Mouse (Mus musculus): Measurements from ENCODE around the gene Prrx1. TPM values are rescaled to one million over a fixed set of nuclear protein-coding genes. Genes with fewer than 3 reads are reported as not detected.

Gene Prrx1
- polyA plus RNA-seq, 1 experiment from 2014 or later = 20.7 TPM

DNA sequence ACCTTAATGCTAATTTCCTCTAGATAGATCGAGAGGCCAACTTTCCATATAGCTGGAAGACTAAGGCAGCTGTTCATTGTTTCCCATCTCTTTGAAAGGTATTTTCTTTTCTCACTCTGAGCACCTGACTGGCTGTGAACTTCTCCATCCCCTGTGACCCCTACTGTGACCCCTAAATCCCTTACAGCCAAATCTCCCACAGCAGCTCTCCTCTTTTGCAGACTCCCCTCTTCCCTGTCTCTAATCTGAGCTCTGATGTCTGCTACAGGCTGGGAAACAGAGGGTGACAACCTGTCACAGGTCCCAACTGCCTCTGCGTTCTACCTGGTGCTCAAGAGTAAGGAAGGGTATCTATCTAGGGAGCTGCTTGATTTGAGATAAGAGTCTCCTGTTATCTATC lies 4.0 kb downstream of the Prrx1 start:
- ATAC-seq (ENCODE audit: low FRiP score, low read depth) = no peak
- Histone ChIP-seq H3K4me3 (peak overlapping the region; percentile 7; the same call in 1 of the 2 replicates), H3K27ac (no peak overlapping the region), H3K27me3 (replicated peaks) (peaks cover 86% of the 10 kb centered on the region), H3K9ac (no peak overlapping the region), H3K4me2 (replicated peaks) (peak overlapping the region; percentile 68), H3K9me3 (no peaks in the 10 kb centered on the region), H3K4me1 (peaks cover 22% of the 10 kb centered on the region), H3K36me3 (no peaks in the 10 kb centered on the region)
- WGBS = 5% methylated on average over 2 of the region's 2 CpGs

DNA sequence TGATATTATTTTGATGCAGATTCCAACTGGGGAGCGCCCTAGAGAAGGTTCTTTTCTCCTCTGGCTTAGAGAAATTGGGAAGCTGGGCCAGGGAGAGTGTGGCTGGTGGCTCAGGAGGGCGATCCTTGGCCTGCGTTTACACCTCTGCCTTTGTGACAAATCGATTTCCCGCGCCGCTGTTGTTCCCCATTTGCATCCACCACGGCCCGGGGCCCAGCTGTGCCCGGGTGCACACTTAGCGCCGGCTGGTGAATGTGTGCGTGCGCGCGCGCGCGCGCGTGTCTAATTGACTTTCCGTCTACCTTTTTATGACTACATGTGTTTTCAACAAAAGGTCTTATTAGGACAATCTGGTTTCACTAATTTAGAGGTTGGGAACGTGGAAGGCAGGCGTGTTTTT lies 4.9 kb downstream of the Prrx1 start:
- Histone ChIP-seq H3K9me3 (no peaks in the 10 kb centered on the region), H3K4me1 (peaks cover 19% of the 10 kb centered on the region), H3K27ac (no peak overlapping the region), H3K27me3 (replicated peaks) (peaks cover 83% of the 10 kb centered on the region), H3K4me3 (no peak overlapping the region), H3K36me3 (no peaks in the 10 kb centered on the region), H3K4me2 (replicated peaks) (peak overlapping the region; percentile 68), H3K9ac (no peak overlapping the region)
- peak; percentile 66 for ATAC-seq (ENCODE audit: low FRiP score, low read depth)
- WGBS = under 1% methylated on average over 24 of the region's 24 CpGs

DNA sequence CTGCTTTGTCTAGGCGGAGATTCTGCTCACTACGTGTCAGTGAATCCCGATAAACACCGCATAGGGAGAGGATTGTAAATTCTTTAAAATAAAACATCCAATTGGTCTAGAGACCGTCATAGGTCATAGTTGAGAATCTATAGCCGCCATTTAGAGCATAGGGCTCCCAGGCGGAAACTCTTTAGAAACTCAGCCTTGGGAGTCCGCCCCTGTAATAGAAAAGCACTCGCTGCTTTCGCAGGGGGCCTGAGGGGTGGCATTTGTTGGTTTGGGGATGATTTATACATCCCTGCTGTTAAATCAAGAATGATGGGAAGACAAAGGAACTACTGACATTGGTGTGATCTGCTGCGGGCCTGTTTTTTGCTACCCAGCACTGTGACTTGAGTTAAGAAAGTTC lies 5.8 kb downstream of the Prrx1 start:
- Histone ChIP-seq H3K4me3 (no peak overlapping the region), H3K9ac (no peak overlapping the region), H3K36me3 (no peaks in the 10 kb centered on the region), H3K9me3 (no peaks in the 10 kb centered on the region), H3K27me3 (replicated peaks) (peaks cover 79% of the 10 kb centered on the region), H3K4me2 (replicated peaks) (no peak overlapping the region; the same call in 1 of the 2 replicates), H3K4me1 (peaks cover 12% of the 10 kb centered on the region), H3K27ac (no peak overlapping the region)
- no peak for ATAC-seq (ENCODE audit: low FRiP score, low read depth)
- 3% methylated on average over 11 of the region's 11 CpGs for WGBS

DNA sequence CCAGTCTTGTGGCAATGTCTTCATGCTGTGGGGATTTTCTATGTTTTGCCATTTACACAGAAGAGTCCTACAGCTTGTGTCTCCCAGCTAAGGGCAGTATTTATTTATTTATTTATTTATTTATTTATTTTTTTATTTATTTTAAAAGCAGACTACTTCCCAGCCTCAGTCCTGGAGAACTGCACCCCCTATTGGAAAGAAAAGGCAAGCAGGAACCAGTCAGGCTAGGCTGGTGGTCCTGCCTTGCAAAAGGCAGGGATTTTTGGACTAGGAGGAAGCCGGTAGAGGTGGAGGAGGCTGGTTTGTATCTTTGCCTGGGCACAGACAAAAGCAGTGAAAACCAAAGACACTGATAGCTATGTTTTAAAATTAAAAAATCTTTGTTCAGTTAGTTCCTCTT lies 7.6 kb downstream of the Prrx1 start:
- H3K4me1 ChIP-seq = no peaks in the 10 kb centered on the region
- H3K36me3 ChIP-seq = no peaks in the 10 kb centered on the region
- no peak overlapping the region for H3K4me3 ChIP-seq
- 30% methylated on average over 1 of the region's 1 CpGs for WGBS
- ATAC-seq (ENCODE audit: low FRiP score, low read depth) = no peak
- peaks cover 61% of the 10 kb centered on the region for H3K27me3 ChIP-seq (replicated peaks)
- H3K9me3 ChIP-seq = no peaks in the 10 kb centered on the region
- no peak overlapping the region for H3K4me2 ChIP-seq (replicated peaks)
- H3K9ac ChIP-seq = no peak overlapping the region
- H3K27ac ChIP-seq = no peak overlapping the region

DNA sequence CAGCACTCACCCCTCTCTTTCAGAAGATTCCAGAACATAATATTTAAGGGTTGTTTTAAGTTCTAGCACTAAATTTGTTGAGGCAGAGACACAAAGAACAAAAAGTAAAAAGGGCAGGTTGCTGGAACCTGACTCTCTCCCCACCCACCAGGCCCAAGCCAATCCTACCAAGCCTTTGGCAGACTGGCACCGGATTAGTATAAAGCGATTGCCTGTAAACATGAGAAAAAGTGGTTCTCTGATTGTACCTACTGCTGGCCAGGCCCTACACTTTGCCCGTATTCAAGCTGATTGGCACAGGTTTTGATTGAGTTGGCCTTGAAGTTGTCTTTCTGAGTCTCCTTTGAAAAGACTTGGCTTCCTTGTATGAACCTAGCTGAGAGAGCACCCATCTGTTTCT lies 8.7 kb downstream of the Prrx1 start:
- no peaks in the 10 kb centered on the region for H3K4me1 ChIP-seq

DNA sequence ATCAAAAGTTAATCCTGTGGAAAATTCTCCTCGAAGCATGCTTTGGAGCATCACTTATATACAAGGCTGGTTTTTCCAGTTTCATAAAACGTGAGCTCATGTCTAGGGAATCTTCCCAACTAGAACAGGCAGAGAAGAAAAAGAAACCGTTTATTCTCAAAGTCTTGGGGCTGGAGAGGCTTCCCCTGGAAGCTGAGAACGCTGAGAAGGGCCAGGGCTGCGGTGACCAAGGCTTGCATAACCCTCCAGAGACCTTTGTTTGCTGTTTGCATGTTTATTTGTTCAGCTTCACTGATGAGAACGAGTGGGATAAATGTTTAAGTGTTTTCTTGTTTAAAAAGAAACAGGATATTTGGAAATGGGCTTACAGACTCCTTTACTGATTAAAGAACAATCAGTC lies 11.2 kb downstream of the Prrx1 start:
- H3K4me1 ChIP-seq = no peaks in the 10 kb centered on the region
- ATAC-seq (ENCODE audit: low FRiP score, low read depth) = no peak
- H3K27me3 ChIP-seq (replicated peaks) = peaks cover 27% of the 10 kb centered on the region
- 53% methylated on average over 6 of the region's 6 CpGs for WGBS
- no peak overlapping the region for H3K9ac ChIP-seq
- H3K4me2 ChIP-seq (replicated peaks) = no peak overlapping the region
- no peaks in the 10 kb centered on the region for H3K9me3 ChIP-seq
- no peak overlapping the region for H3K4me3 ChIP-seq
- no peak overlapping the region for H3K27ac ChIP-seq
- H3K36me3 ChIP-seq = no peaks in the 10 kb centered on the region

More for the DNA sequence above, 8.7 kb downstream of the Prrx1 start:
- no peaks in the 10 kb centered on the region for H3K36me3 ChIP-seq
- H3K4me3 ChIP-seq = no peak overlapping the region
- H3K9ac ChIP-seq = no peak overlapping the region
- no peak overlapping the region for H3K4me2 ChIP-seq (replicated peaks)
- no peak for ATAC-seq (ENCODE audit: low FRiP score, low read depth)
- no peaks in the 10 kb centered on the region for H3K9me3 ChIP-seq
- WGBS = 94% methylated on average over 3 of the region's 3 CpGs
- no peak overlapping the region for H3K27ac ChIP-seq
- H3K27me3 ChIP-seq (replicated peaks) = peaks cover 50% of the 10 kb centered on the region

DNA sequence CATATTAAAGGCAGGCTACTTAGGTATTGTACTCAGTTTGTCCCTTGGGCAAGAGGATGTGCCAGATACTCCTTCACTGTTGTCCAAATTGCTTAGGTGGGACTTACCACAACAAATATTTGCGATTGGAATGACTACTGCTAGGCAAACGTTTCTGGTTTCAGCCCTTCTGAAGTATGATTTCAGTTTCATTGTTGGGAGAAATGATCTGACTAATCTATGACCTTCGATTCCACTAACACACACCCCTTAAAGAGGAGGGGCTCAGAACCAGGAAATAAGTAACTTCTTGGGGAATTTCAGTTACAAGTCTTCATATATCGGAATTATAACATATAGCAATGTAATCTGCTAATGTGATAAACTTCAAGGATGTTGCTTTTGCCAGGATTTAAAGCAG lies 20.4 kb downstream of the Prrx1 start:
- ATAC-seq (ENCODE audit: low FRiP score, low read depth) = no peak
- WGBS = 85% methylated on average over 4 of the region's 4 CpGs
- no peak overlapping the region for H3K27ac ChIP-seq

DNA sequence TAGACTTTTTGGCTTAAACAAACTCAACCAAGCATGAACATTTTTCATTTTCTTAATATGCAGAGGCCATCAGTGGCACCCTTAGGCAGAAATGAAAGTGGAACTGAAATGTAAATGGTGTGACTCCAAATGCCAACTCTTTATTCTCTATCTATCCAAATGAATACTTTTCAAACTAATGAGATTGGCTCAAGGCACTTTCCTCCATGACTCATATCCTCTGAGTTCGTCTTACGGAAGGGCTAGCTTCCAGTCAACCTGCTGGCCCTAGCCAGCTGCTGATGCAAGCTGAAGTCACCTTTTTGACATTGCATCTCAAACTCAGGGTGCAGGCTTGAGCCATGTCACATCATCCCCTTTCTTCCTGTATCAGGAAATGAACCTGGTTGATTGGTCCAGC lies 21.6 kb downstream of the Prrx1 start:
- H3K4me1 ChIP-seq = no peaks in the 10 kb centered on the region
- H3K27me3 ChIP-seq (replicated peaks) = no peaks in the 10 kb centered on the region
- no peak overlapping the region for H3K4me2 ChIP-seq (replicated peaks)
- H3K9me3 ChIP-seq = no peaks in the 10 kb centered on the region
- no peak overlapping the region for H3K9ac ChIP-seq
- no peak for ATAC-seq (ENCODE audit: low FRiP score, low read depth)
- H3K4me3 ChIP-seq = no peak overlapping the region
- H3K36me3 ChIP-seq = no peaks in the 10 kb centered on the region
- WGBS = 88% methylated on average over 2 of the region's 2 CpGs
- no peak overlapping the region for H3K27ac ChIP-seq

More for the DNA sequence above, 20.4 kb downstream of the Prrx1 start:
- Histone ChIP-seq H3K9ac (no peak overlapping the region), H3K36me3 (no peaks in the 10 kb centered on the region), H3K4me1 (no peaks in the 10 kb centered on the region), H3K9me3 (no peaks in the 10 kb centered on the region), H3K27me3 (replicated peaks) (no peaks in the 10 kb centered on the region), H3K4me2 (replicated peaks) (no peak overlapping the region), H3K4me3 (no peak overlapping the region)

DNA sequence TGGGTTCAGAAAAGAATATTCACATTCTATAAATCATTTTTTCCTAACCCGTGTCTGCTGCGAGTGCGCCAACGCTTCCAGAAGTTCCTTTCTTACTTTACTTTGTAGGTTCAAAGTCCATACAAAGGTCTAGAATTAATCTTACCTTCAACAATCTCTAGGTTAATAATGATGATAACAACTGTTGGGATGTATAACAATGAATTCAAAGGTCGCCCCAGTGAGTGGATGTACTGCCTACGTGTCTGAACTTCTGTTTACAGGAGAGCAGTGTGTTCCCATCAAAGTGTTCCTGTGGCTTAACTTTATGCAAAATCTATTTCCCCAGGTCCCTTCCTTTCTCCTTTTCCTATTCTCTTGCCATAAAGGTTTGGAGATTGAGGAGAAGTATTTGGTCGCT lies 24.4 kb downstream of the Prrx1 start:
- Histone ChIP-seq H3K4me2 (replicated peaks) (no peak overlapping the region), H3K27ac (no peak overlapping the region), H3K4me1 (no peaks in the 10 kb centered on the region), H3K27me3 (replicated peaks) (no peaks in the 10 kb centered on the region), H3K9me3 (no peaks in the 10 kb centered on the region), H3K9ac (no peak overlapping the region), H3K4me3 (no peak overlapping the region), H3K36me3 (no peaks in the 10 kb centered on the region)
- WGBS = 81% methylated on average over 7 of the region's 7 CpGs
- no peak for ATAC-seq (ENCODE audit: low FRiP score, low read depth)

DNA sequence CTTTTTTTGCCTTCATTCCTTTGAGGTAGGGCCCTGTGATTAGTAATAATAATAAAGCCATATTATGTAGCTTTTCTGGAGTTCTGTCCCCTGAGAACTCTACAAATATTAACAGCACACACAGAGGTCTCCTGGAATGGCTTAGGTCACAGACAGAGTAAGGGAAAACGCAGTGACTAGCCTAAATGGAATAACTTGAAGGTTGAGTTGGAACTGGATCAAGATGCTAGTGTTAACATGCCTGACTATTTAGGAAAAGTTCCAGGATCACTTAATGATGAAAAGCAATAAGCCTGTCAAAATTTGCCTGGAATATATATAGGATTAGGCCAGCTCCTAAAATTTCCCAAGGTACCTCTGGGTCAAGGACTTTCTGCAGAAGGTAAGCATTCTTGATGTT lies 28.0 kb downstream of the Prrx1 start:
- ATAC-seq (ENCODE audit: low FRiP score, low read depth) = no peak
- 79% methylated on average over 1 of the region's 1 CpGs for WGBS
- H3K4me2 ChIP-seq (replicated peaks) = no peak overlapping the region
- H3K27me3 ChIP-seq (replicated peaks) = no peaks in the 10 kb centered on the region
- no peaks in the 10 kb centered on the region for H3K36me3 ChIP-seq
- no peak overlapping the region for H3K4me3 ChIP-seq
- H3K9me3 ChIP-seq = no peaks in the 10 kb centered on the region
- H3K27ac ChIP-seq = no peak overlapping the region
- H3K4me1 ChIP-seq = no peaks in the 10 kb centered on the region
- no peak overlapping the region for H3K9ac ChIP-seq

DNA sequence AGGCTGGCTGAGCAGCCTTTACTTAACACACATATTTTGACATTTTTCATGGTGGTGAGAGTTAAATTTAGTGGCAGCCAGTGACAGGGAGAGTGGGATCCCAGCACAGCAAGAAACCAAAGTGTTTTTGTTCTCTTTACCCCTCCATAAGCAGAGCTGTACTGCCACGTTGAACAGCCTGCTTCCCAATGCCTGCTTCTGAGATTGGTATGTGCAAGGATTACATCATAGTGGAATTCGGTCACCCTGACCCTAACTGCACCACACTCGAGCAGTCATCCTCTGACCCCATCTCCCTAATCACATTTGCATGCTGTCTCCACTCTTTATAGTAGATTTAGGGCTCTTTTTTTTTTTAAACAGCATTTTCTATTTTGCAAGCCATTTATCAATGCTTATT lies 28.4 kb downstream of the Prrx1 start:
- no peak for ATAC-seq (ENCODE audit: low FRiP score, low read depth)
- H3K27me3 ChIP-seq (replicated peaks) = no peaks in the 10 kb centered on the region
- no peak overlapping the region for H3K4me3 ChIP-seq
- no peaks in the 10 kb centered on the region for H3K36me3 ChIP-seq
- H3K9me3 ChIP-seq = no peaks in the 10 kb centered on the region
- H3K9ac ChIP-seq = no peak overlapping the region
- 41% methylated on average over 3 of the region's 3 CpGs for WGBS
- no peak overlapping the region for H3K27ac ChIP-seq
- no peak overlapping the region for H3K4me2 ChIP-seq (replicated peaks)
- no peaks in the 10 kb centered on the region for H3K4me1 ChIP-seq

DNA sequence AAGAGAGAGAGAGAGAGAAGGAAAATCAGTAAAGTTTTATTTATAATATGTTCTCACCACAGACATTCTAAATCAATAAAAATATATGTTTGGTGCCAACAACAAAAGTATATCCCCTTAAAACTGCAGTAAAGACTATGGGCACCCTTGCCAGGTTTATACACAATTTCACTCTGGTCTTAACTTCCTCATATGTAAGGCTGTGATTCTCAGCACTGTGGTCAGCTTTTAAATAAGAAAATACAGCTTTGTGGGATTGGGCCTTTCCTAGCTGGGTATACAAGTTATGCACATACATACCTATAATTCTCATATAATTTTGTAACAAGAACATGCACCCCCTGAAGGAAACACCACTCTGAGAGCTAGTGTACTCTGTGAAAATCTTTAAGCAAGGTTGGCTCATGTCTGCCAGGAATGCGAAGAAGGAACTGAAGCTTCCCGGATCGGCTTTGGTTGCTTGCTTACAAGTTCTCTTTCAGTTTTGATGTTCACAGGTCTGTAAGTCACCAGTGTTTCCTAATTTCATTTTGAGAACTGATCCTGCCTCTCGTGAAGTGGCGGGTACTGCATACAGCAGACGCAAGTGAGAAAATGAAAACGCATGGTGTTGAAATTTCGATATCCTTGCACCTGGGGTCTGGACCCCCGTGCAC lies 29.4 kb downstream of the Prrx1 start:
- Histone ChIP-seq H3K36me3 (no peaks in the 10 kb centered on the region), H3K27me3 (replicated peaks) (no peaks in the 10 kb centered on the region), H3K4me1 (no peaks in the 10 kb centered on the region), H3K9ac (no peak overlapping the region), H3K4me3 (no peak overlapping the region), H3K27ac (no peak overlapping the region), H3K4me2 (replicated peaks) (no peak overlapping the region), H3K9me3 (no peaks in the 10 kb centered on the region)
- WGBS = 94% methylated on average over 9 of the region's 9 CpGs
- no peak for ATAC-seq (ENCODE audit: low FRiP score, low read depth)

DNA sequence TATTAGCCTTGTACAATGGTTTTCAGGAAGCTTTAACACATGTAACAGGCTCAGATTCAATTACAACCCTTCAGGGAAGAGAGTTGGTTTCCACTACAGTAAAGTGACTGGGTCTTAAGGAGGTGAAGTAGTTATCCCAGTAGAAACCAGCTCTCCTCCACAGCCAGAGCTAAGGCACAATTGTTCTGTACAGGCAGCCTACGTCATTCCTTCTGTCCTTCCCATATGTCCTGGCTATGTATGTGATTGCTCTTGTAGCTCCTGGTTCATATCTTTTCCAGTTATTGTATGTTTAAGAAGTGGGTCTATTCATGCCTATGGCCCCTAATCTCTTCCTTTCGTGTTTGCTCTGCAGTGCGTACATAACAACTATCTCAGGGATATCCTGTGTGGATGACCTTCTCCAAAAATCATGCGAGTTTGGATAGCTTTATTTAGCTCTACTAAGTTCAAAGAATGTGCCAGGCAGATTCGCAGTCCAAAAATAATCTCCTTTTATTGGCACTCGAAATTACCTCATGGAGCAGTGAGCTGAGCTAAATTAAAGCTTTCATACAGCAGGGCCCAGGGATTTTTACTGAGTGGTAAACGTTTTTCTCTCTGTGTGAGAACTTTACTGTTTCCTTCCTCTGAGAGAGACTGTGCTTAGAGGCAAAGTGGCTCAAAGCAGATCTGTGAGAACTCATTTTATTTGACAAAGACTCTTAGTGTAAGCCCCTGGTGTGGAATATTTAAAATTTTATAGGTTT lies 31.9 kb downstream of the Prrx1 start:
- no peaks in the 10 kb centered on the region for H3K4me1 ChIP-seq
- ATAC-seq (ENCODE audit: low FRiP score, low read depth) = no peak
- H3K4me3 ChIP-seq = no peak overlapping the region
- H3K9me3 ChIP-seq = no peaks in the 10 kb centered on the region
- 73% methylated on average over 7 of the region's 7 CpGs for WGBS
- no peak overlapping the region for H3K4me2 ChIP-seq (replicated peaks)
- no peaks in the 10 kb centered on the region for H3K27me3 ChIP-seq (replicated peaks)
- no peaks in the 10 kb centered on the region for H3K36me3 ChIP-seq
- H3K9ac ChIP-seq = no peak overlapping the region
- H3K27ac ChIP-seq = no peak overlapping the region

Measured in neural tube, embryonic 12.5 days (tissue).